Comparison of ENCODE assay signal across 9 mouse cellular contexts in genomic region chr17:24644875-24645721, GRCm38 (mm10). TPM values are rescaled to one million over a fixed set of nuclear protein-coding genes. Genes with fewer than 3 reads are reported as not detected.
DNase-seq lines count a peak whose midpoint lies in the region; ATAC-seq and TF ChIP-seq lines count a peak whose summit lies in the region.
"Had no signal": no experiment of that assay in that cellular context is flagged by ENCODE, and none has a peak within 500 bp of the region (broad histone marks: within the 10 kb centered on the region; RNA-seq: fewer than 3 reads in every experiment).

No protein-coding gene starts in this region.

- no peak for ATAC-seq in forebrain, postnatal 0 days
- ATAC-seq in embryonic facial prominence, embryonic 14.5 days (ENCODE audit: low read depth), result no peak
- ATAC-seq in intestine, embryonic 16.5 days, result peak; percentile 12; the same call in 1 of the 2 replicates
- ATAC-seq in liver, postnatal 0 days, result peak; percentile 55

- peaks cover 10% of the 10 kb centered on the region for H3K36me3 ChIP-seq in forebrain, embryonic 10.5 days (replicated peaks)
- peaks cover 4% of the 10 kb centered on the region; the same call in 1 of the 2 replicates for H3K36me3 ChIP-seq in forebrain, postnatal 0 days (ENCODE audit: insufficient read depth)
- H3K36me3 ChIP-seq in embryonic facial prominence, embryonic 14.5 days (ENCODE audit: control insufficient read depth, insufficient read depth, low read length), result peaks cover 19% of the 10 kb centered on the region
- H3K36me3 ChIP-seq in intestine, embryonic 16.5 days (ENCODE audit: control insufficient read depth, insufficient read depth, low read length), result no peaks in the 10 kb centered on the region
- peaks cover 5% of the 10 kb centered on the region; the same call in 1 of the 2 replicates for H3K36me3 ChIP-seq in liver, postnatal 0 days (replicated peaks; ENCODE audit: insufficient read depth, low read length)

- 88% methylated on average over 9 of the region's 9 CpGs for WGBS in forebrain, embryonic 10.5 days
- WGBS in forebrain, postnatal 0 days, result 82% methylated on average over 9 of the region's 9 CpGs
- WGBS in embryonic facial prominence, embryonic 14.5 days, result 84% methylated on average over 8 of the region's 9 CpGs
- WGBS in intestine, embryonic 16.5 days, result 74% methylated on average over 9 of the region's 9 CpGs
- WGBS in liver, postnatal 0 days (ENCODE audit: insufficient replicate concordance), result 40% methylated on average over 9 of the region's 9 CpGs

- no peak for TF ChIP-seq EP300 in liver, postnatal 0 days (IDR thresholded peaks at IDR 0.05; ENCODE audit: low read depth)

- no peaks in the 10 kb centered on the region for H3K9me3 ChIP-seq in forebrain, embryonic 10.5 days
- no peaks in the 10 kb centered on the region for H3K9me3 ChIP-seq in forebrain, postnatal 0 days (ENCODE audit: low read length)
- H3K9me3 ChIP-seq in embryonic facial prominence, embryonic 14.5 days (ENCODE audit: control insufficient read depth, low read length), result no peaks in the 10 kb centered on the region
- no peaks in the 10 kb centered on the region for H3K9me3 ChIP-seq in intestine, embryonic 16.5 days (ENCODE audit: control insufficient read depth, low read length)
- no peaks in the 10 kb centered on the region for H3K9me3 ChIP-seq in liver, postnatal 0 days (ENCODE audit: low read length)

- DNase-seq in forebrain, embryonic 10.5 days (ENCODE audit: extremely low spot score, low spot score), result no peak
- no peak for DNase-seq in forebrain, postnatal 0 days
- no peak for DNase-seq in embryonic facial prominence, embryonic 14.5 days (ENCODE audit: low spot score)
- peak; percentile 27 for DNase-seq in liver, postnatal 0 days
- DNase-seq in thymus, postnatal 4 days, result no peak
- DNase-seq in spleen, postnatal 10 days (ENCODE audit: low spot score in 2 of 2), result no peak
- DNase-seq in urinary bladder, adult 18-20 months (ENCODE audit: low spot score in 2 of 2), result no peak

- H3K4me2 ChIP-seq in forebrain, postnatal 0 days (ENCODE audit: low read depth), result no peak overlapping the region
- H3K4me2 ChIP-seq in embryonic facial prominence, embryonic 14.5 days (ENCODE audit: low read depth, low read length), result peak overlapping the region; percentile 11; the same call in 1 of the 2 replicates
- peak overlapping the region; percentile 29 for H3K4me2 ChIP-seq in intestine, embryonic 16.5 days (ENCODE audit: low read depth, low read length)
- H3K4me2 ChIP-seq in liver, postnatal 0 days (ENCODE audit: low read depth, low read length), result 0 out of 2 replicates have a peak overlapping the region, but pooled peaks have one; percentile 22

- H3K27me3 ChIP-seq in forebrain, embryonic 10.5 days (ENCODE audit: poor library complexity, severe bottlenecking), result peaks cover 26% of the 10 kb centered on the region
- H3K27me3 ChIP-seq in forebrain, postnatal 0 days (ENCODE audit: insufficient read depth, low read length), result no peaks in the 10 kb centered on the region
- H3K27me3 ChIP-seq in embryonic facial prominence, embryonic 14.5 days (replicated peaks; ENCODE audit: control insufficient read depth, insufficient read depth, low read length), result no peaks in the 10 kb centered on the region
- no peaks in the 10 kb centered on the region for H3K27me3 ChIP-seq in intestine, embryonic 16.5 days (replicated peaks; ENCODE audit: control insufficient read depth, insufficient read depth, low read length)
- H3K27me3 ChIP-seq in liver, postnatal 0 days (ENCODE audit: insufficient read depth, low read length), result peaks cover 7% of the 10 kb centered on the region; the same call in 1 of the 2 replicates

- H3K4me3 ChIP-seq in forebrain, embryonic 10.5 days, result no peak overlapping the region
- no peak overlapping the region for H3K4me3 ChIP-seq in forebrain, postnatal 0 days (ENCODE audit: low read depth, low read length)
- no peak overlapping the region for H3K4me3 ChIP-seq in embryonic facial prominence, embryonic 14.5 days (ENCODE audit: low read depth, low read length)
- no peak overlapping the region for H3K4me3 ChIP-seq in intestine, embryonic 16.5 days (ENCODE audit: low read length)
- H3K4me3 ChIP-seq in liver, postnatal 0 days (ENCODE audit: low read depth, low read length), result no peak overlapping the region

- no peak overlapping the region for H3K9ac ChIP-seq in forebrain, postnatal 0 days
- H3K9ac ChIP-seq in embryonic facial prominence, embryonic 14.5 days (ENCODE audit: low read depth, low read length), result peak overlapping the region; percentile 11; the same call in 1 of the 2 replicates
- peak overlapping the region; percentile 43 for H3K9ac ChIP-seq in intestine, embryonic 16.5 days (ENCODE audit: low read depth, low read length)
- H3K9ac ChIP-seq in liver, postnatal 0 days (replicated peaks), result peak overlapping the region; percentile 38

- peaks cover 50% of the 10 kb centered on the region for H3K4me1 ChIP-seq in forebrain, embryonic 10.5 days
- H3K4me1 ChIP-seq in forebrain, postnatal 0 days (ENCODE audit: insufficient read depth), result peaks cover 4% of the 10 kb centered on the region; the same call in 1 of the 2 replicates
- H3K4me1 ChIP-seq in embryonic facial prominence, embryonic 14.5 days (ENCODE audit: control insufficient read depth, insufficient read depth, low read length), result peaks cover 25% of the 10 kb centered on the region
- peaks cover 40% of the 10 kb centered on the region for H3K4me1 ChIP-seq in intestine, embryonic 16.5 days (ENCODE audit: control insufficient read depth, insufficient read depth, low read length)
- peaks cover 19% of the 10 kb centered on the region for H3K4me1 ChIP-seq in liver, postnatal 0 days (ENCODE audit: insufficient read depth)

- peak overlapping the region; percentile 75 for H3K27ac ChIP-seq in forebrain, embryonic 10.5 days
- H3K27ac ChIP-seq in forebrain, postnatal 0 days (ENCODE audit: low read depth, low read length), result no peak overlapping the region
- peak overlapping the region; percentile 19 for H3K27ac ChIP-seq in embryonic facial prominence, embryonic 14.5 days (replicated peaks; ENCODE audit: low read depth, low read length)
- H3K27ac ChIP-seq in intestine, embryonic 16.5 days (ENCODE audit: low read length), result peak overlapping the region; percentile 79
- H3K27ac ChIP-seq in liver, postnatal 0 days (ENCODE audit: low read depth), result peak overlapping the region; percentile 80

- TF ChIP-seq CTCF in forebrain, postnatal 0 days (IDR thresholded peaks at IDR 0.05; ENCODE audit: low read depth), result no peak
- TF ChIP-seq CTCF in liver, postnatal 0 days (IDR thresholded peaks at IDR 0.05; ENCODE audit: low read depth), result no peak

RNA-seq across cellular contexts. Expression of gene Slc9a3r2, which starts 5.0 kb away (rescaled TPM):
- polyA plus RNA-seq in forebrain, embryonic 10.5 days (2016; fragmentation: Nextera tagmentation; extraction: Ambion mirVana), result 25.9 and 27.1 TPM in 2 replicates
- 43.5 and 54.5 TPM in 2 replicates for total RNA-seq in forebrain, postnatal 0 days (2014; rRNA removed)
- polyA plus RNA-seq in forebrain, postnatal 0 days (2015; fragmentation: Nextera tagmentation; extraction: Ambion mirVana), result 42.0 and 48.3 TPM in 2 replicates
- polyA plus RNA-seq in embryonic facial prominence, embryonic 14.5 days (2014; fragmentation: Nextera tagmentation; extraction: Ambion mirVana), result 56.7 and 57.7 TPM in 2 replicates
- 37.5 and 38.6 TPM in 2 replicates for polyA plus RNA-seq in intestine, embryonic 16.5 days (2015; fragmentation: Nextera tagmentation; extraction: Ambion mirVana)
- 12.5 and 13.3 TPM in 2 replicates for polyA plus RNA-seq in liver, postnatal 0 days (2015; fragmentation: Nextera tagmentation; extraction: Ambion mirVana)

RNA-seq across cellular contexts. Expression of gene Nthl1, which starts 12.6 kb away (rescaled TPM):
- polyA plus RNA-seq in forebrain, embryonic 10.5 days (2016; fragmentation: Nextera tagmentation; extraction: Ambion mirVana), result 26.9 and 29.5 TPM in 2 replicates
- total RNA-seq in forebrain, postnatal 0 days (2014; rRNA removed), result 10.1 and 10.2 TPM in 2 replicates
- polyA plus RNA-seq in forebrain, postnatal 0 days (2015; fragmentation: Nextera tagmentation; extraction: Ambion mirVana), result 8.6 and 9.8 TPM in 2 replicates
- polyA plus RNA-seq in embryonic facial prominence, embryonic 14.5 days (2014; fragmentation: Nextera tagmentation; extraction: Ambion mirVana), result 16.8 and 19.1 TPM in 2 replicates
- 17.2 and 18.1 TPM in 2 replicates for polyA plus RNA-seq in intestine, embryonic 16.5 days (2015; fragmentation: Nextera tagmentation; extraction: Ambion mirVana)
- polyA plus RNA-seq in liver, postnatal 0 days (2015; fragmentation: Nextera tagmentation; extraction: Ambion mirVana), result 3.6 and 4.3 TPM in 2 replicates

RNA-seq across cellular contexts. Expression of gene Tsc2, which starts 12.7 kb away (rescaled TPM):
- 75.3 and 75.4 TPM in 2 replicates for polyA plus RNA-seq in forebrain, embryonic 10.5 days (2016; fragmentation: Nextera tagmentation; extraction: Ambion mirVana)
- 81.2 and 92.6 TPM in 2 replicates for total RNA-seq in forebrain, postnatal 0 days (2014; rRNA removed)
- polyA plus RNA-seq in forebrain, postnatal 0 days (2015; fragmentation: Nextera tagmentation; extraction: Ambion mirVana), result 44.2 and 56.2 TPM in 2 replicates
- 60.8 and 71.2 TPM in 2 replicates for polyA plus RNA-seq in embryonic facial prominence, embryonic 14.5 days (2014; fragmentation: Nextera tagmentation; extraction: Ambion mirVana)
- 38.5 and 41.8 TPM in 2 replicates for polyA plus RNA-seq in intestine, embryonic 16.5 days (2015; fragmentation: Nextera tagmentation; extraction: Ambion mirVana)
- 9.3 and 11.3 TPM in 2 replicates for polyA plus RNA-seq in liver, postnatal 0 days (2015; fragmentation: Nextera tagmentation; extraction: Ambion mirVana)

RNA-seq across cellular contexts. Expression of gene Npw, which starts 13.2 kb away (rescaled TPM):
- not detected in 2 replicates for polyA plus RNA-seq in forebrain, embryonic 10.5 days (2016; fragmentation: Nextera tagmentation; extraction: Ambion mirVana)
- not detected in 2 replicates for total RNA-seq in forebrain, postnatal 0 days (2014; rRNA removed)
- 0.64 and 0.96 TPM in 2 replicates for polyA plus RNA-seq in forebrain, postnatal 0 days (2015; fragmentation: Nextera tagmentation; extraction: Ambion mirVana)
- polyA plus RNA-seq in embryonic facial prominence, embryonic 14.5 days (2014; fragmentation: Nextera tagmentation; extraction: Ambion mirVana), result 0.82 and 1.4 TPM in 2 replicates
- polyA plus RNA-seq in intestine, embryonic 16.5 days (2015; fragmentation: Nextera tagmentation; extraction: Ambion mirVana), result 0.29 TPM in 1 of 2 replicates, not detected in the other
- polyA plus RNA-seq in liver, postnatal 0 days (2015; fragmentation: Nextera tagmentation; extraction: Ambion mirVana), result not detected in 2 replicates
- polyA plus RNA-seq: frontal cortex, adult 2 months had no signal

RNA-seq across cellular contexts. Expression of gene Zfp598, which starts 24.4 kb away (rescaled TPM):
- 27.5 and 30.6 TPM in 2 replicates for polyA plus RNA-seq in forebrain, embryonic 10.5 days (2016; fragmentation: Nextera tagmentation; extraction: Ambion mirVana)
- 31.2 and 41.5 TPM in 2 replicates for total RNA-seq in forebrain, postnatal 0 days (2014; rRNA removed)
- polyA plus RNA-seq in forebrain, postnatal 0 days (2015; fragmentation: Nextera tagmentation; extraction: Ambion mirVana), result 14.6 and 15.0 TPM in 2 replicates
- polyA plus RNA-seq in embryonic facial prominence, embryonic 14.5 days (2014; fragmentation: Nextera tagmentation; extraction: Ambion mirVana), result 23.7 and 25.2 TPM in 2 replicates
- polyA plus RNA-seq in intestine, embryonic 16.5 days (2015; fragmentation: Nextera tagmentation; extraction: Ambion mirVana), result 11.0 and 15.4 TPM in 2 replicates
- polyA plus RNA-seq in liver, postnatal 0 days (2015; fragmentation: Nextera tagmentation; extraction: Ambion mirVana), result 7.2 and 7.6 TPM in 2 replicates

Comparison
In these comparisons a context has a peak if more than half of its experiments do, and no peak if none do; other contexts are left out.
1. ATAC-seq: peak in intestine, embryonic 16.5 days (single experiment) and liver, postnatal 0 days (single experiment); none in forebrain, postnatal 0 days (single experiment) and embryonic facial prominence, embryonic 14.5 days (single experiment).